Mouse (Mus musculus) liver, postnatal 0 days (tissue): ENCODE measurements around the gene Hoxa3. TPM values are rescaled to one million over a fixed set of nuclear protein-coding genes. Genes with fewer than 3 reads are reported as not detected.
A peak's percentile ranks its signal among the peaks of the same experiment; 100 is the strongest.

Source experiments
- ATAC-seq: fragments of 200-750 bp; cut with Nextera tagmentation; 2 replicates; pipeline ENCODE4 v1.8.0; 2017; ENCODE audit warnings: mild to moderate bottlenecking, moderate library complexity
- DNase-seq: peaks from one replicate; pipeline ENCODE4 v3.0.0-alpha.2; 2016
- H3K27ac ChIP-seq: fragments of 300-500 bp; sonication (generic); 2 replicates; pipeline ENCODE4 v1.5.1; 2014; ENCODE audit warnings: antibody characterized with exemption, moderate library complexity, mild to moderate bottlenecking, low read depth
- H3K27me3 ChIP-seq: fragments of 300-500 bp; sonication (generic); 2 replicates; pipeline ENCODE4 v1.6.1; 2014; ENCODE audit warnings: low read length, control low read depth, mixed read lengths; ENCODE audit not compliant: insufficient read depth
- H3K36me3 ChIP-seq: fragments of 300-500 bp; sonication (generic); replicated peaks from 2 replicates; pipeline ENCODE4 v1.6.1; 2014; ENCODE audit warnings: mild to moderate bottlenecking, control low read depth, low read length, moderate library complexity, mixed read lengths; ENCODE audit not compliant: insufficient read depth
- H3K4me1 ChIP-seq: fragments of 300-500 bp; sonication (generic); 2 replicates; pipeline ENCODE4 v1.6.1; 2014; ENCODE audit warnings: antibody characterized with exemption, mild to moderate bottlenecking, control low read depth; ENCODE audit not compliant: insufficient read depth
- H3K4me2 ChIP-seq: fragments of 300-500 bp; sonication (generic); 2 replicates; pipeline ENCODE4 v1.6.1; 2014; ENCODE audit warnings: low read depth, mild to moderate bottlenecking, low read length, moderate library complexity, mixed read lengths
- H3K4me3 ChIP-seq: fragments of 300-500 bp; sonication (generic); 2 replicates; pipeline ENCODE4 v1.5.1; 2014; ENCODE audit warnings: low read depth, low read length
- H3K9ac ChIP-seq: fragments of 300-500 bp; sonication (generic); replicated peaks from 2 replicates; pipeline ENCODE4 v1.6.1; 2014; ENCODE audit warnings: mild to moderate bottlenecking, moderate library complexity
- H3K9me3 ChIP-seq: fragments of 300-500 bp; sonication (generic); 2 replicates; pipeline ENCODE4 v1.6.1; 2016; ENCODE audit warnings: mild to moderate bottlenecking, control low read depth, low read length, mixed read lengths
- CTCF ChIP-seq: sonication (generic); IDR thresholded peaks from 2 replicates; pipeline ENCODE4 v1.5.1; 2016; ENCODE audit warnings: antibody characterized with exemption, low read depth
- EP300 ChIP-seq: IDR thresholded peaks from 2 replicates; pipeline ENCODE4 v1.6.1; 2016; ENCODE audit warnings: antibody characterized with exemption, low read depth, mild to moderate bottlenecking
- WGBS: fragments of 180-500 bp; shearing (Covaris S2); extraction: QIAGEN DNeasy Blood & Tissue Kit; methylation state at CpG from one replicate; pipeline ENCODE4 v1.1.7; 2014; ENCODE audit not compliant: insufficient replicate concordance; 5-methylcytosine and 5-hydroxymethylcytosine counted together
- polyA plus RNA-seq: library from polyadenylated mRNA; unstranded; fragments of >200 nt; fragmentation: Nextera tagmentation; extraction: Ambion mirVana; gene quantifications from 2 replicates; pipeline ENCODE4 v1.2.1, GENCODE M21; 2015

Hoxa3 gene
- polyA plus RNA-seq, 1 experiment from 2014 or later = 0.16 TPM

DNA sequence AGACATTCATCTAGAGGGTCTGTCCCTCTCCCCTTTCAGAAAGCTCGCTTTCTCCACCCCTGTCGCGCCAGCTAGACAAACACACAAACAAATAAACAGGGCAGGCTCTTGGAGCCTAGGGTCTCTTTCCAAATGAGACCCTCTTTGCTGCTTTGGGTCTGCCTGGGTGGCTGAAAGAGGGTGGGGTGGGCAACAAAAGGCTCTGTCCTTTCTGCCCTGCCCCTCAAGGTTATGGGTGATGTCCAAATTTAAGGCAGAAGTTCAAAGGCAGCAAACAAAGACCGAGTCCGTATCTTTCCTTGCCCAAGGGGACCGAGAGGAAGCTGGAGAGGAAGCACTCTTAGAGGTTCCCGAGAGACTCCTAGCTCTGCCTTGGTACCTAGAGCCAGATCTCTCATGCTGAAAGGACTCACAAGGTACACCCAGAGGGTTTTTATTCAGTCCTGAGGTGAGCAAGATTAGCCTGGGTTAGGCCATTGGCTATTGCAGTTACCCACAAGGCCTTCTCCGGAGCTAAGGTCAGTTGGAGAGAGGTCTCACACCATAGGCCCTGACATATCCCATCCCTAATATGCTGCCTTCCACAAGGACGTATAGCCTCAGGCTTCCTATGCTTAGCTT is 28.0 kb upstream of the Hoxa3 start:
- no peaks in the 10 kb centered on the region for H3K9me3 ChIP-seq
- no peak for ATAC-seq
- WGBS = 4% methylated on average over 9 of the region's 9 CpGs

DNA sequence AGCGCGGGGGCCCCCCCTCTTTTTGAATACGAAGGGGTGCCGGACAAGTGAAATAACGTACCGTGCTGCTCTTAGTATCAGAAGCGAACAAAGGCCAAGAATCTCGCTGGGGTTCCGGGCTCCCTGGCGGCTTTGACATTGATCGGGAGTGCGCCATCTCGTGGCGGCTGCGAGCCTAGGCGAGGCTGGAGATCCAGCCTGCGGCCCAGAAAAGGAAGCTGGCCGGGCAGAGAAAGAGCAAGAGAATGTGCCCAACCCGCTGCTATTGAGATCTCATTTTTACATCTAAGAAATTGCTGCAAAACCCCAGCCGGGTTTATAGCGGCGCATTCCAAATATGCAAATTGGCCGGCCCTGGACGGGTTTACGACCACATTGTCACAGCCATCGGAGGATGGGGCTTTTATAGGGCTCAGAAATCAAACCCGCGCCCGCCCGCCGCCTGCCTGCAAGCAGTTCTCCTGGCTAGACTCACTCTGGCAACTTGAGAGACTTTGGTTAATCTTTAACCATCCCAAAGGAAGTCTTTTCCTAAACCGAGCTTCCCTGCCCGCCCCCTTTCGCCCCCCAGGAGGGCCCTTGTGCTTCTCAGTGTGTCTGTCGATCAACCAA is 27.4 kb upstream of the Hoxa3 start, which contains the start of gene Hoxa10:
Hoxa10 (minus strand) TSS at position 466 of the 612 bp plus-strand sequence.
- 5% methylated on average over 35 of the region's 35 CpGs for WGBS
- TF ChIP-seq EP300 = no peak
- peak; percentile 70 for TF ChIP-seq CTCF
- DNase-seq = peak; percentile 83
- Histone ChIP-seq H3K4me2 (peak within 1 kb of the TSS; percentile 20), H3K4me3 (peak within 1 kb of the TSS; percentile 10; the same call in 1 of the 2 replicates), H3K9ac (no peak within 1 kb of the TSS), H3K36me3 (no peaks in the 10 kb centered on the region), H3K9me3 (no peaks in the 10 kb centered on the region), H3K4me1 (peaks cover 4% of the 10 kb centered on the region), H3K27ac (no peak within 1 kb of the TSS), H3K27me3 (peaks cover 100% of the 10 kb centered on the region)
- no peak for ATAC-seq

More for the DNA sequence above, 28.0 kb upstream of the Hoxa3 start:
- Histone ChIP-seq H3K36me3 (no peaks in the 10 kb centered on the region), H3K9ac (no peak overlapping the region), H3K4me1 (peaks cover 6% of the 10 kb centered on the region), H3K27me3 (peaks cover 100% of the 10 kb centered on the region), H3K4me2 (no peak overlapping the region), H3K27ac (no peak overlapping the region), H3K4me3 (no peak overlapping the region)
- DNase-seq = no peak
- TF ChIP-seq EP300 (no peak), CTCF (no peak)

DNA sequence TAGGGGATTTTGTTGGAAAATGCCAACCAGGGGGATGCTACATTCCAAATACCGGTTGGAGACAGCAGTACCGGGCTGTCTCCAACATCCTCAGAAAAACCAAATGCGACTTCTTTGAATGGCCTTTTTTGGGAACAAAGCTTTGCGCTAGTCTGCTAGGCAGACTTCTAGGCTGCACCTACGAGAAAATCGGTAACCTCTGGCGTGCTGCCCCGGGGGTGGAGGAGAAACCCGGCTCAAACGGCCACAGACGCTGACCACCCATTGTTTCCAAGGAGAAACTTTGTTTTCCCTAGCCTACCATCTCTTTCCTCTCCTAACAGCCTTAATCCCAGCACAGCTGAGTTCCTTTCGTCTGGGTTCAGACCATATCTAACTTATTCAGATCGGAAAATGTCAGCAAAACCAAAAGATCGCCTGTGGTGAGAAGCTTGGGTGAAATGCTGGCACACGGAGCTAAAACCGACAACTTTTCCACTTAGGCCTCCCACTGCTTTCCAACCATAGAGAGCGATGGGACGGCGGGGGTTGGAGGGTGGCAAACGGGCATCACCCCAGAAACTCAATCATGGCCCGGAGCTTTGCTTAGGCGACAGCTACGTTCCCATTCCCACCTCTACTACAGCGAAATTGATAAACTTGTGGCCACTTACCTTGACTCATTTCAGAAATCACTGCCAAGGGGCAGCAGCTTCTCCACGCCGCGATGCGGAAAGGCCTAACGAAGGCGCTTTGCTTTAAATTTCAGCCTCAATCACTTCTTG is 26.7 kb upstream of the Hoxa3 start:
- peaks cover 100% of the 10 kb centered on the region for H3K27me3 ChIP-seq
- H3K4me2 ChIP-seq = peak overlapping the region; percentile 20
- no peak overlapping the region for H3K27ac ChIP-seq
- ATAC-seq (no peak), DNase-seq (no peak)
- no peaks in the 10 kb centered on the region for H3K9me3 ChIP-seq
- H3K4me3 ChIP-seq = peak overlapping the region; percentile 10; the same call in 1 of the 2 replicates
- 3% methylated on average over 30 of the region's 30 CpGs for WGBS
- no peaks in the 10 kb centered on the region for H3K36me3 ChIP-seq
- H3K4me1 ChIP-seq = peaks cover 1% of the 10 kb centered on the region
- H3K9ac ChIP-seq = no peak overlapping the region
- TF ChIP-seq EP300 (no peak), CTCF (no peak)

- H3K9me3 ChIP-seq = no peaks in the 10 kb centered on the region
- TF ChIP-seq CTCF = no peak
- no peak for TF ChIP-seq EP300
- H3K4me1 ChIP-seq = no peaks in the 10 kb centered on the region; the same call in 1 of the 2 replicates
- H3K27me3 ChIP-seq = peaks cover 100% of the 10 kb centered on the region
- H3K4me2 ChIP-seq = no peak overlapping the region
- ATAC-seq (no peak), DNase-seq (no peak)
- 9% methylated on average over 7 of the region's 7 CpGs for WGBS
- no peak overlapping the region for H3K9ac ChIP-seq
- no peak overlapping the region for H3K27ac ChIP-seq
- H3K4me3 ChIP-seq = no peak overlapping the region
- H3K36me3 ChIP-seq = no peaks in the 10 kb centered on the region
Observed at GRCm38 (mm10) chr6:52238976-52239375, 25.8 kb upstream of the Hoxa3 start.

DNA sequence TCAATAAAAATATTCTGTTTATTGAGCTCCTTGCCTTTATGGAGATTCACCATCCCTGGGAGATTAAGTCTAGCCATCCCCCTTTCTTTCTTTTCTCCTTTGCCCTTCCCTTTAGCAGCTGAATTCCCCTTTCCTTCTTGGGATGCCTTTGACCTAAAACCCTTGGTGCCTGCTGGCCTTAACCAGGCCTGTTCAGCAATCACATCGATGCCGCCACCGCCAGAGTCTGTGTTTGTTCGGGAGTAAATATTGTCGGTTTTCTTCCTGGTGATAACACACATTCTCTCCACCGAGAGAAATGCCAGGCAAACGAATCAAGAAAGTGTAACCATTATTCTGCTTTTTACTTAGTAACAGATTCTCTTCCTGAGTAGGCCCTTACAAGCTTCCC is 25.0 kb upstream of the Hoxa3 start:
- no peaks in the 10 kb centered on the region for H3K9me3 ChIP-seq
- H3K9ac ChIP-seq = no peak overlapping the region
- WGBS = 7% methylated on average over 7 of the region's 7 CpGs
- peaks cover 100% of the 10 kb centered on the region for H3K27me3 ChIP-seq
- ATAC-seq (no peak), DNase-seq (no peak)
- H3K4me2 ChIP-seq = no peak overlapping the region
- H3K4me3 ChIP-seq = no peak overlapping the region
- TF ChIP-seq EP300 (no peak), CTCF (no peak)
- H3K4me1 ChIP-seq = no peaks in the 10 kb centered on the region; the same call in 1 of the 2 replicates
- no peaks in the 10 kb centered on the region for H3K36me3 ChIP-seq
- H3K27ac ChIP-seq = no peak overlapping the region
